Comparison of ENCODE assay signal across 8 mouse cellular contexts in the genomic region with DNA sequence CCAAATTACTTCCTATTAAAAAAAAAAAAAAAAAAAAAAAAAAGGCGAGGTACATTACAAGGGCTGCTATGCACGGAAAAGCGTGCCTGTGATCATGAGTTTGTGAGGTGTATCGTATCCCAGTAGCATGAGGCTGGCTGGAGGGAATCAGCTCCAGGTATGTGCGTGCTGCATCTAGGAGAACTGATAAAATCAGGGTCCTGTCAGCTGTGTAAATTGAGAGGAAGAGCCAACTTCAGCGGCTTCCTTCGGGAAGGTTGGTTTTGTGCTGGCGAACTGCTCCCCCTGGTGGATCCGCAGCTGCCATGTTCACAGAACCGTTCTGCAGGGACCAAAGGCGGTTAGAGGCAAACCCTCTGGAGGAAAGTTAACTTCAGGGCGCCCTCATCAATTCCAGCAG.
DNase-seq lines count a peak whose midpoint lies in the region; ATAC-seq lines count a peak whose summit lies in the region.

No protein-coding gene starts in this region.

- ATAC-seq in intestine, embryonic 14.5 days (replicated peaks; ENCODE audit: low FRiP score, low TSS enrichment, low read depth) = peak; percentile 70; the same call in 1 of the 2 replicates
- ATAC-seq in monocyte, adult 5-6 weeks (replicated peaks; ENCODE audit: insufficient number of reproducible peaks, low FRiP score, low TSS enrichment, poor library complexity, severe bottlenecking) = no peak

- peak overlapping the region; percentile 34; the same call in 1 of the 2 replicates for H3K4me3 ChIP-seq in intestine, embryonic 14.5 days (ENCODE audit: low read depth, low read length)
- H3K4me3 ChIP-seq in megakaryocyte, embryonic 14.5 days (replicated peaks) = peak overlapping the region; percentile 92

- DNase-seq in adrenal gland, postnatal 10 days = peak; percentile 90
- peak; percentile 92 for DNase-seq in embryo, embryonic 10.5 days (ENCODE audit: low spot score)
- peak; percentile 59 for DNase-seq in gastrocnemius, postnatal 25 days
- DNase-seq in intestine, embryonic 14.5 days (ENCODE audit: low spot score) = peak; percentile 85
- peak; percentile 4 to 75 for DNase-seq in left cerebral cortex, adult 9 months (ENCODE audit: low spot score in 2 of 2)
- peak; percentile 76 for DNase-seq in right cerebral cortex, postnatal 25 days

- H3K4me1 ChIP-seq in intestine, embryonic 14.5 days (replicated peaks; ENCODE audit: control insufficient read depth, insufficient read depth, low read length) = peaks cover 7% of the 10 kb centered on the region; the same call in 1 of the 2 replicates
- H3K4me1 ChIP-seq in megakaryocyte, embryonic 14.5 days = peaks cover 16% of the 10 kb centered on the region

- H3K9ac ChIP-seq in intestine, embryonic 14.5 days (ENCODE audit: low read length) = no peak overlapping the region

- H3K36me3 ChIP-seq in intestine, embryonic 14.5 days (ENCODE audit: control insufficient read depth, insufficient read depth, low read length) = no peaks in the 10 kb centered on the region
- H3K36me3 ChIP-seq in megakaryocyte, embryonic 14.5 days (replicated peaks; ENCODE audit: low read length) = no peaks in the 10 kb centered on the region

- H3K4me2 ChIP-seq in intestine, embryonic 14.5 days (ENCODE audit: low read length) = peak overlapping the region; percentile 57

- H3K9me3 ChIP-seq in intestine, embryonic 14.5 days (ENCODE audit: control insufficient read depth, low read length) = no peaks in the 10 kb centered on the region
- no peaks in the 10 kb centered on the region for H3K9me3 ChIP-seq in megakaryocyte, embryonic 14.5 days

- peak overlapping the region; percentile 47; the same call in 1 of the 2 replicates for H3K27ac ChIP-seq in intestine, embryonic 14.5 days (ENCODE audit: low read depth)

- no peaks in the 10 kb centered on the region for H3K27me3 ChIP-seq in intestine, embryonic 14.5 days (replicated peaks; ENCODE audit: control insufficient read depth, insufficient read depth, low read length)
- peaks cover 19% of the 10 kb centered on the region for H3K27me3 ChIP-seq in megakaryocyte, embryonic 14.5 days (replicated peaks)

- WGBS in intestine, embryonic 14.5 days = 1% methylated on average over 12 of the region's 12 CpGs

Comparison
In these comparisons a context has a peak if more than half of its experiments do, and no peak if none do; other contexts are left out.
1. DNase-seq: peak in every context shown above with its lines; median percentile 92 in embryo, embryonic 10.5 days; 90 in adrenal gland, postnatal 10 days; 85 in intestine, embryonic 14.5 days; 76 in right cerebral cortex, postnatal 25 days; 59 in gastrocnemius, postnatal 25 days; 40 in left cerebral cortex, adult 9 months.